Mouse (Mus musculus) liver, embryonic 14.5 days (tissue): ENCODE results near the gene Nfatc2.

ENCODE experiments used
- CTCF ChIP-seq: IDR thresholded peaks from 2 replicates; pipeline ENCODE4 v1.5.1; 2016; ENCODE audit warnings: antibody characterized with exemption, low read depth, control low read depth
- EP300 ChIP-seq: IDR thresholded peaks from 2 replicates; pipeline ENCODE4 v1.6.1; 2016; ENCODE audit warnings: antibody characterized with exemption, low read depth

GRCm38 (mm10) chr2:168500750-168501149 lies 100.7 kb downstream of the Nfatc2 start:
- TF ChIP-seq CTCF: no peak
- no peak for TF ChIP-seq EP300
